Mouse (Mus musculus) neural tube, embryonic 11.5 days (tissue): Measurements from ENCODE around the gene Fbxl17. TPM values are rescaled to one million over a fixed set of nuclear protein-coding genes. Genes with fewer than 3 reads are reported as not detected.

Experiments used
- ATAC-seq: fragments of 200-750 bp; cut with Nextera tagmentation; 2 replicates; pipeline ENCODE4 v1.8.0; 2017; ENCODE audit warnings: moderate number of reproducible peaks, mild to moderate bottlenecking, moderate TSS enrichment, moderate library complexity; ENCODE audit not compliant: insufficient read depth, low FRiP score, low TSS enrichment
- DNase-seq: peaks from one replicate; pipeline ENCODE4 v3.0.0-alpha.2; 2015; ENCODE audit warnings: low spot score
- H3K27ac ChIP-seq: fragments of 300-500 bp; sonication (generic); 2 replicates; pipeline ENCODE4 v1.5.1; 2014; ENCODE audit warnings: low read depth, mild to moderate bottlenecking, low read length
- H3K27me3 ChIP-seq: fragments of 300-500 bp; sonication (generic); 2 replicates; pipeline ENCODE4 v1.6.1; 2014; ENCODE audit warnings: mild to moderate bottlenecking, low read length, mixed read lengths; ENCODE audit not compliant: control insufficient read depth, insufficient read depth
- H3K36me3 ChIP-seq: fragments of 300-500 bp; sonication (generic); 2 replicates; pipeline ENCODE4 v1.6.1; 2014; ENCODE audit warnings: mild to moderate bottlenecking, low read length, moderate library complexity, mixed read lengths; ENCODE audit not compliant: control insufficient read depth, insufficient read depth
- H3K4me1 ChIP-seq: fragments of 300-500 bp; sonication (generic); 2 replicates; pipeline ENCODE4 v1.6.1; 2014; ENCODE audit warnings: low read length, mixed read lengths; ENCODE audit not compliant: control insufficient read depth, insufficient read depth
- H3K4me2 ChIP-seq: fragments of 300-500 bp; sonication (generic); 2 replicates; pipeline ENCODE4 v1.6.1; 2014; ENCODE audit warnings: low read depth, mild to moderate bottlenecking, moderate library complexity
- H3K4me3 ChIP-seq: fragments of 300-500 bp; sonication (generic); 2 replicates; pipeline ENCODE4 v1.5.1; 2014; ENCODE audit warnings: low read depth, low read length
- H3K9ac ChIP-seq: fragments of 300-500 bp; sonication (generic); 2 replicates; pipeline ENCODE4 v1.6.1; 2014; ENCODE audit warnings: mild to moderate bottlenecking, low read length
- H3K9me3 ChIP-seq: fragments of 300-500 bp; sonication (generic); 2 replicates; pipeline ENCODE4 v1.6.1; 2016; ENCODE audit warnings: low read length; ENCODE audit not compliant: control insufficient read depth
- WGBS: fragments of 180-500 bp; shearing (Covaris S2); extraction: QIAGEN DNeasy Blood & Tissue Kit; methylation state at CpG from one replicate; pipeline ENCODE4 v1.1.7; 2014; 5-methylcytosine and 5-hydroxymethylcytosine counted together
- polyA plus RNA-seq: library from polyadenylated mRNA; unstranded; fragments of >200 nt; fragmentation: Nextera tagmentation; extraction: Ambion mirVana; gene quantifications from 2 replicates; pipeline ENCODE4 v1.2.1, GENCODE M21; 2014

Fbxl17 gene
- polyA plus RNA-seq, 1 experiment from 2014 or later, result 7.8 TPM

- H3K27ac ChIP-seq, result no peak overlapping the region
- no peaks in the 10 kb centered on the region for H3K36me3 ChIP-seq
- no peak for ATAC-seq
- no peaks in the 10 kb centered on the region for H3K4me1 ChIP-seq
- DNase-seq, result no peak
- H3K4me2 ChIP-seq, result no peak overlapping the region
- no peaks in the 10 kb centered on the region for H3K9me3 ChIP-seq
- no peaks in the 10 kb centered on the region for H3K27me3 ChIP-seq
- no peak overlapping the region for H3K4me3 ChIP-seq
- WGBS, result 86% methylated on average over 3 of the region's 3 CpGs
- no peak overlapping the region for H3K9ac ChIP-seq
Observed at GRCm38 (mm10) chr17:63259091-63259490, 240.7 kb downstream of the Fbxl17 start.

GRCm38 (mm10) chr17:63246144-63246619 lies 253.6 kb downstream of the Fbxl17 start:
- no peak overlapping the region for H3K9ac ChIP-seq
- ATAC-seq (no peak), DNase-seq (no peak)
- no peak overlapping the region for H3K4me3 ChIP-seq
- H3K4me2 ChIP-seq, result no peak overlapping the region
- H3K9me3 ChIP-seq, result no peaks in the 10 kb centered on the region
- no peaks in the 10 kb centered on the region for H3K27me3 ChIP-seq
- 79% methylated on average over 7 of the region's 7 CpGs for WGBS
- H3K4me1 ChIP-seq, result no peaks in the 10 kb centered on the region
- H3K36me3 ChIP-seq, result no peaks in the 10 kb centered on the region
- H3K27ac ChIP-seq, result no peak overlapping the region

GRCm38 (mm10) chr17:63245472-63245871 lies 254.3 kb downstream of the Fbxl17 start:
- Histone ChIP-seq H3K9ac (no peak overlapping the region), H3K27me3 (no peaks in the 10 kb centered on the region), H3K4me1 (no peaks in the 10 kb centered on the region), H3K4me3 (no peak overlapping the region), H3K27ac (no peak overlapping the region), H3K36me3 (no peaks in the 10 kb centered on the region), H3K9me3 (no peaks in the 10 kb centered on the region), H3K4me2 (no peak overlapping the region)
- ATAC-seq, result no peak
- 94% methylated on average over 9 of the region's 9 CpGs for WGBS
- no peak for DNase-seq

GRCm38 (mm10) chr17:63242761-63243160 lies 257.1 kb downstream of the Fbxl17 start:
- DNase-seq, result no peak
- H3K9ac ChIP-seq, result no peak overlapping the region

GRCm38 (mm10) chr17:63240731-63241106 lies 259.1 kb downstream of the Fbxl17 start:
- ATAC-seq (no peak), DNase-seq (no peak)
- Histone ChIP-seq H3K36me3 (no peaks in the 10 kb centered on the region), H3K9ac (no peak overlapping the region), H3K4me3 (no peak overlapping the region), H3K27me3 (no peaks in the 10 kb centered on the region), H3K4me1 (no peaks in the 10 kb centered on the region), H3K9me3 (no peaks in the 10 kb centered on the region), H3K4me2 (no peak overlapping the region), H3K27ac (no peak overlapping the region)
- 88% methylated on average over 5 of the region's 5 CpGs for WGBS

More at GRCm38 (mm10) chr17:63242761-63243160, 257.1 kb downstream of the Fbxl17 start:
- ATAC-seq, result no peak
- no peak overlapping the region for H3K4me3 ChIP-seq
- H3K4me2 ChIP-seq, result no peak overlapping the region
- no peaks in the 10 kb centered on the region for H3K27me3 ChIP-seq
- no peaks in the 10 kb centered on the region for H3K36me3 ChIP-seq
- WGBS, result 88% methylated on average over 3 of the region's 3 CpGs
- no peak overlapping the region for H3K27ac ChIP-seq
- H3K4me1 ChIP-seq, result no peaks in the 10 kb centered on the region
- H3K9me3 ChIP-seq, result no peaks in the 10 kb centered on the region

GRCm38 (mm10) chr17:63240021-63240730 lies 259.6 kb downstream of the Fbxl17 start:
- WGBS, result 83% methylated on average over 9 of the region's 9 CpGs
- H3K36me3 ChIP-seq, result no peaks in the 10 kb centered on the region
- no peak overlapping the region for H3K27ac ChIP-seq
- ATAC-seq (no peak), DNase-seq (no peak)
- no peak overlapping the region for H3K4me3 ChIP-seq
- H3K4me1 ChIP-seq, result no peaks in the 10 kb centered on the region
- no peak overlapping the region for H3K4me2 ChIP-seq
- H3K9me3 ChIP-seq, result no peaks in the 10 kb centered on the region
- H3K9ac ChIP-seq, result no peak overlapping the region
- no peaks in the 10 kb centered on the region for H3K27me3 ChIP-seq

GRCm38 (mm10) chr17:63236846-63237245 lies 263.0 kb downstream of the Fbxl17 start:
- Histone ChIP-seq H3K9ac (no peak overlapping the region), H3K4me3 (no peak overlapping the region), H3K27me3 (no peaks in the 10 kb centered on the region), H3K4me2 (no peak overlapping the region), H3K27ac (no peak overlapping the region), H3K36me3 (no peaks in the 10 kb centered on the region), H3K4me1 (no peaks in the 10 kb centered on the region), H3K9me3 (no peaks in the 10 kb centered on the region)
- DNase-seq (no peak), ATAC-seq (no peak)

GRCm38 (mm10) chr17:63236221-63236620 lies 263.6 kb downstream of the Fbxl17 start:
- H3K4me3 ChIP-seq, result no peak overlapping the region
- H3K36me3 ChIP-seq, result no peaks in the 10 kb centered on the region
- H3K9ac ChIP-seq, result no peak overlapping the region
- ATAC-seq (no peak), DNase-seq (no peak)
- WGBS, result 89% methylated on average over 8 of the region's 8 CpGs
- no peak overlapping the region for H3K4me2 ChIP-seq
- no peaks in the 10 kb centered on the region for H3K9me3 ChIP-seq
- no peaks in the 10 kb centered on the region for H3K4me1 ChIP-seq
- H3K27me3 ChIP-seq, result no peaks in the 10 kb centered on the region
- no peak overlapping the region for H3K27ac ChIP-seq

GRCm38 (mm10) chr17:63235821-63236220 lies 264.0 kb downstream of the Fbxl17 start:
- no peak overlapping the region for H3K9ac ChIP-seq
- H3K4me2 ChIP-seq, result no peak overlapping the region
- H3K27me3 ChIP-seq, result no peaks in the 10 kb centered on the region
- 67% methylated on average over 3 of the region's 3 CpGs for WGBS
- no peaks in the 10 kb centered on the region for H3K9me3 ChIP-seq
- H3K27ac ChIP-seq, result no peak overlapping the region
- no peak overlapping the region for H3K4me3 ChIP-seq
- ATAC-seq (no peak), DNase-seq (no peak)
- H3K4me1 ChIP-seq, result no peaks in the 10 kb centered on the region
- H3K36me3 ChIP-seq, result no peaks in the 10 kb centered on the region
